Mouse (Mus musculus) spleen, postnatal 36 days (tissue): ENCODE measurements around the gene Tia1.

Experiments
- DNase-seq, 2 experiments: peaks; one replicate each; pipeline ENCODE4 v3.0.0; 2022; ENCODE audit warnings: low spot score in 2 of 2, mixed read lengths in 1 of 2

Gene Tia1

GRCm38 (mm10) chr6:86480189-86480831 lies 76.3 kb downstream of the Tia1 start:
- DNase-seq: no peak

GRCm38 (mm10) chr6:86481871-86482270 lies 77.9 kb downstream of the Tia1 start:
- no peak for DNase-seq
